Mouse (Mus musculus) kidney, embryonic 16.5 days (tissue): ENCODE data around the gene Wdr93. TPM values are rescaled to one million over a fixed set of nuclear protein-coding genes. Genes with fewer than 3 reads are reported as not detected.
"Not testable (repeated sequence)": the region's sequence is repeated elsewhere in the genome, so short reads cannot be mapped to it uniquely, and the experiment has no call there.

Source experiments
- ATAC-seq: fragments of 200-750 bp; cut with Nextera tagmentation; 2 replicates; pipeline ENCODE4 v1.8.0; 2017; ENCODE audit warnings: moderate TSS enrichment; ENCODE audit not compliant: low FRiP score, low TSS enrichment
- H3K27ac ChIP-seq: fragments of 300-500 bp; sonication (generic); 2 replicates; pipeline ENCODE4 v1.5.1; 2014; ENCODE audit warnings: low read length
- H3K27me3 ChIP-seq: fragments of 300-500 bp; sonication (generic); 2 replicates; pipeline ENCODE4 v1.6.1; 2014; ENCODE audit warnings: low read length, control low read depth, mixed read lengths; ENCODE audit not compliant: insufficient read depth
- H3K36me3 ChIP-seq: fragments of 300-500 bp; sonication (generic); 2 replicates; pipeline ENCODE4 v1.6.1; 2014; ENCODE audit warnings: low read length, control low read depth, mixed read lengths; ENCODE audit not compliant: insufficient read depth
- H3K4me1 ChIP-seq: fragments of 300-500 bp; sonication (generic); 2 replicates; pipeline ENCODE4 v1.6.1; 2014; ENCODE audit warnings: low read length, control low read depth, mixed read lengths; ENCODE audit not compliant: insufficient read depth
- H3K4me2 ChIP-seq: fragments of 300-500 bp; sonication (generic); replicated peaks from 2 replicates; pipeline ENCODE4 v1.6.1; 2014; ENCODE audit warnings: low read depth, low read length
- H3K4me3 ChIP-seq: fragments of 300-500 bp; sonication (generic); 2 replicates; pipeline ENCODE4 v1.5.1; 2014; ENCODE audit warnings: mild to moderate bottlenecking, low read length
- H3K9ac ChIP-seq: fragments of 300-500 bp; sonication (generic); replicated peaks from 2 replicates; pipeline ENCODE4 v1.6.1; 2014; ENCODE audit warnings: low read length
- H3K9me3 ChIP-seq: fragments of 300-500 bp; sonication (generic); 2 replicates; pipeline ENCODE4 v1.6.1; 2016; ENCODE audit warnings: low read length, control low read depth
- WGBS: fragments of 180-500 bp; shearing (Covaris S2); extraction: QIAGEN DNeasy Blood & Tissue Kit; methylation state at CpG from one replicate; pipeline ENCODE4 v1.1.7; 2014; 5-methylcytosine and 5-hydroxymethylcytosine counted together
- polyA plus RNA-seq: library from polyadenylated mRNA; unstranded; fragments of >200 nt; fragmentation: Nextera tagmentation; extraction: Ambion mirVana; gene quantifications from 2 replicates; pipeline ENCODE4 v1.2.1, GENCODE M21; 2015

Wdr93 gene
- polyA plus RNA-seq, 1 experiment from 2014 or later: 0.46 TPM

- H3K4me1 ChIP-seq: no peaks in the 10 kb centered on the region
- no peaks in the 10 kb centered on the region for H3K36me3 ChIP-seq
- no peaks in the 10 kb centered on the region for H3K27me3 ChIP-seq
- no peak overlapping the region for H3K9ac ChIP-seq
- H3K4me3 ChIP-seq: no peak overlapping the region
- no peak overlapping the region for H3K4me2 ChIP-seq
- no peak overlapping the region for H3K27ac ChIP-seq
- 81% methylated on average over 3 of the region's 3 CpGs for WGBS
- H3K9me3 ChIP-seq: no peaks in the 10 kb centered on the region
- no peak for ATAC-seq
Measured at GRCm38 (mm10) chr7:79769664-79770063, 26.7 kb downstream of the Wdr93 start.

- Histone ChIP-seq H3K36me3 (no peaks in the 10 kb centered on the region), H3K27me3 (no peaks in the 10 kb centered on the region), H3K4me3 (no peak overlapping the region), H3K9ac (no peak overlapping the region), H3K9me3 (no peaks in the 10 kb centered on the region), H3K27ac (no peak overlapping the region), H3K4me1 (no peaks in the 10 kb centered on the region), H3K4me2 (no peak overlapping the region)
- 46% methylated on average over 15 of the region's 15 CpGs for WGBS
- ATAC-seq: peak; percentile 57; the same call in 1 of the 2 replicates
Measured at GRCm38 (mm10) chr7:79771561-79772512, 28.9 kb downstream of the Wdr93 start.

GRCm38 (mm10) chr7:79780647-79781626, 38.0 kb downstream of the Wdr93 start:
- H3K27ac ChIP-seq: 0 out of 2 replicates have a peak overlapping the region, but pooled peaks have one; percentile 4
- H3K9me3 ChIP-seq: no peaks in the 10 kb centered on the region
- peak overlapping the region; percentile 29 for H3K4me3 ChIP-seq
- WGBS: 30% methylated on average over 16 of the region's 16 CpGs
- H3K27me3 ChIP-seq: no peaks in the 10 kb centered on the region
- peak overlapping the region; percentile 66 for H3K9ac ChIP-seq
- peak overlapping the region; percentile 53 for H3K4me2 ChIP-seq
- no peaks in the 10 kb centered on the region for H3K36me3 ChIP-seq
- peaks cover 9% of the 10 kb centered on the region for H3K4me1 ChIP-seq
- ATAC-seq: peak; percentile 73

- no peak for ATAC-seq
- no peak overlapping the region for H3K4me2 ChIP-seq
- H3K9ac ChIP-seq: no peak overlapping the region
- no peaks in the 10 kb centered on the region for H3K36me3 ChIP-seq
- 77% methylated on average over 11 of the region's 11 CpGs for WGBS
- no peaks in the 10 kb centered on the region for H3K9me3 ChIP-seq
- no peaks in the 10 kb centered on the region for H3K27me3 ChIP-seq
- H3K27ac ChIP-seq: no peak overlapping the region
- peaks cover 9% of the 10 kb centered on the region for H3K4me1 ChIP-seq
- H3K4me3 ChIP-seq: no peak overlapping the region
Measured at GRCm38 (mm10) chr7:79781826-79782515, 39.0 kb downstream of the Wdr93 start.

DNA sequence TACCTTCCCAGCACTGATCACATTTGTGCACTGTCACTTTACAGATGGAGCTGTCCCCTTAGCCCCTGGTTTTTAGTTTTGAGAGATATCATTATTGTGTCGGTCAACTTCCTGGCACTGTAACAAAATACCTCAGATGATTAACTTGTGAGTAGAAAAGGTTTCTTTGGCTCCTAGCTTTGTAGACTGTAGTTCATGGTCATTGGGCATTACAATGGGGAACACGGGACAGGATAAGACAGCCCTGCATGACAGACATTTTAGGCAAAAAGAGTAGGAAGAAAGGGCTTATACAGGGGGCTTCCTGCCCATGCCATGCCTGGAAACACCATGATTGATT, 39.5 kb downstream of the Wdr93 start:
- 74% methylated on average over 2 of the region's 2 CpGs for WGBS
- H3K36me3 ChIP-seq: no peaks in the 10 kb centered on the region
- peaks cover 9% of the 10 kb centered on the region for H3K4me1 ChIP-seq
- no peaks in the 10 kb centered on the region for H3K9me3 ChIP-seq
- H3K27ac ChIP-seq: no peak overlapping the region
- H3K27me3 ChIP-seq: no peaks in the 10 kb centered on the region
- H3K4me3 ChIP-seq: no peak overlapping the region
- H3K9ac ChIP-seq: no peak overlapping the region
- no peak for ATAC-seq
- no peak overlapping the region for H3K4me2 ChIP-seq

DNA sequence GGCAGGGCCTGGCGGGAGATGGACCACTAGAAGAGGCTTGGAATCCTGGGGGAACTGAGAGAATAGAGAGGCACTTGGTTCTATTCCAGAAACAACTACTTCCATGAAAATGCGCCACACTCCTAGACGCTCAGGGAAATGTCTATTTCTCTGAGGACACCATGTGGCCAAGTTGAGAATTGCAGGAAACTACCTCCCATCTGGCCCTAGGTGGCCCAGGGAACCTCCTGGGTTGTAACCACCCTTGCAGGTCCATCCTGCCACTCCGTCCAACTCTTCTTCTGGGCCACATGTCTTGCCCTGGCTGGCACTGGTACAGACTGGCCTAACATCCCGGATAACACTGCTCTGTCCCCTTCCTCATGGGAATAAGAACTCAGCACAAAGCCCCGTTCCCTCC, 43.3 kb downstream of the Wdr93 start:
- 0 out of 2 replicates have a peak overlapping the region, but pooled peaks have one; percentile 22 for H3K9ac ChIP-seq
- H3K4me3 ChIP-seq: no peak overlapping the region
- H3K27ac ChIP-seq: no peak overlapping the region
- ATAC-seq: peak; percentile 82
- no peaks in the 10 kb centered on the region for H3K9me3 ChIP-seq
- H3K36me3 ChIP-seq: no peaks in the 10 kb centered on the region
- 21% methylated on average over 6 of the region's 6 CpGs for WGBS
- H3K4me1 ChIP-seq: peaks cover 2% of the 10 kb centered on the region; the same call in 1 of the 2 replicates
- H3K27me3 ChIP-seq: peaks cover 19% of the 10 kb centered on the region
- no peak overlapping the region for H3K4me2 ChIP-seq

DNA sequence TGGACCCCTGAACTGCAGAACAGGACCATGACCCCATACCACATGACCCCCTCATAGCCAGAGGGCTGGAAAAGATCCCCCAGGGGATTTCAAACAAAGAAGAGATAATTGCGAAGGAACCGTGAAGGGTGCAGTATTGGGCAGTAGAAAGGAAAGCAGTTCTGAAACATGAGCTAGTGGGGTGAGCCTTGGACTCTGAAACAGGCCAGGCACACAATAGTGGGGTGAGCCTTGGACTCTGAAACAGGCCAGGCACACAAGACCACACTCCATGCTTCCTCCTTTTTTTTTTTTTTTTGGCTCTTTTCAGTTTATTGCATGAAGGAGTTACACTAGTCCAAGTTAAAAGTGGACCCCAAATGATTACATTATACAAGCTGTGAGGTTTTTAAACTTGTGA, 46.8 kb downstream of the Wdr93 start:
- H3K4me3 ChIP-seq, H3K4me2 ChIP-seq, H3K9ac ChIP-seq, ATAC-seq, H3K27ac ChIP-seq, H3K9me3 ChIP-seq, H3K36me3 ChIP-seq: not testable (repeated sequence)
- peaks cover 52% of the 10 kb centered on the region for H3K27me3 ChIP-seq
- WGBS: 39% methylated on average over 2 of the region's 2 CpGs
- peaks cover 12% of the 10 kb centered on the region for H3K4me1 ChIP-seq

- 1% methylated on average over 76 of the region's 80 CpGs for WGBS
- Histone ChIP-seq H3K4me3 (peak overlapping the region; percentile 53), H3K27me3 (peaks cover 56% of the 10 kb centered on the region), H3K36me3 (no peaks in the 10 kb centered on the region), H3K9ac (peak overlapping the region; percentile 53), H3K27ac (no peak overlapping the region), H3K9me3 (no peaks in the 10 kb centered on the region), H3K4me1 (peaks cover 12% of the 10 kb centered on the region), H3K4me2 (peak overlapping the region; percentile 79)
- peak; percentile 40 for ATAC-seq
Measured at GRCm38 (mm10) chr7:79792635-79793421, 49.9 kb downstream of the Wdr93 start.

GRCm38 (mm10) chr7:79793688-79794087, 50.7 kb downstream of the Wdr93 start, which contains the start of gene Mesp1:
Mesp1 (minus strand) TSS chr7:79793788.
- 73% methylated on average over 6 of the region's 6 CpGs for WGBS
- Histone ChIP-seq H3K9me3 (no peaks in the 10 kb centered on the region), H3K27ac (no peak within 1 kb of the TSS), H3K4me2 (peak within 1 kb of the TSS; percentile 79), H3K4me1 (peaks cover 12% of the 10 kb centered on the region), H3K4me3 (peak within 1 kb of the TSS; percentile 53), H3K36me3 (no peaks in the 10 kb centered on the region), H3K9ac (peak within 1 kb of the TSS; percentile 53), H3K27me3 (peaks cover 54% of the 10 kb centered on the region)
- no peak for ATAC-seq
